Mouse (Mus musculus) small intestine, adult 2 months (tissue): ENCODE measurements at regions not wholly inside any gene's neighbourhood (a gene's known extent, or its start where the extent isn't known, plus 50 kb on each side); places are given as distances from the start of the nearest gene placed in this dataset.

ENCODE experiments used
- H3K27ac ChIP-seq: fragments of 200-500 bp; 2 replicates; pipeline ENCODE4 v1.5.1; 2012; ENCODE audit warnings: low read depth, low read length, control low read depth, inconsistent platforms; ENCODE audit not compliant: insufficient read depth
- H3K27me3 ChIP-seq: fragments of 200-500 bp; 2 replicates; pipeline ENCODE4 v1.6.1; 2012; ENCODE audit warnings: mild to moderate bottlenecking, moderate library complexity, low read length, inconsistent platforms; ENCODE audit not compliant: control insufficient read depth, insufficient read depth
- H3K36me3 ChIP-seq: fragments of 200-500 bp; 2 replicates; pipeline ENCODE4 v1.6.1; 2012; ENCODE audit warnings: mild to moderate bottlenecking, low read length, control low read depth, inconsistent platforms; ENCODE audit not compliant: control insufficient read depth, insufficient read depth
- H3K4me1 ChIP-seq: fragments of 200-500 bp; 2 replicates; pipeline ENCODE4 v1.6.1; 2012; ENCODE audit warnings: low read length, inconsistent platforms, mixed read lengths; ENCODE audit not compliant: control insufficient read depth, insufficient read depth, insufficient read length
- H3K4me3 ChIP-seq: fragments of 200-500 bp; 2 replicates; pipeline ENCODE4 v1.5.1; 2012; ENCODE audit warnings: low read depth, mild to moderate bottlenecking, control low read depth, inconsistent platforms, low read length, moderate library complexity
- CTCF ChIP-seq: fragments of 200-500 bp; IDR thresholded peaks from 2 replicates; pipeline ENCODE4 v1.5.1; 2012; ENCODE audit warnings: low read depth, mild to moderate bottlenecking, control low read depth, inconsistent platforms, low read length, moderate library complexity, mixed read lengths; ENCODE audit not compliant: insufficient replicate concordance, insufficient read length; ENCODE audit errors: extremely low read depth
- POLR2A ChIP-seq: fragments of 200-500 bp; IDR thresholded peaks from 2 replicates; pipeline ENCODE4 v1.6.1; 2012; ENCODE audit warnings: low read depth, mild to moderate bottlenecking, control low read depth, inconsistent platforms, low read length, moderate library complexity
- WGBS: fragments of 180-500 bp; shearing (Covaris S2); methylation state at CpG from one replicate; pipeline ENCODE4 v1.1.7; 2018; 5-methylcytosine and 5-hydroxymethylcytosine counted together

DNA sequence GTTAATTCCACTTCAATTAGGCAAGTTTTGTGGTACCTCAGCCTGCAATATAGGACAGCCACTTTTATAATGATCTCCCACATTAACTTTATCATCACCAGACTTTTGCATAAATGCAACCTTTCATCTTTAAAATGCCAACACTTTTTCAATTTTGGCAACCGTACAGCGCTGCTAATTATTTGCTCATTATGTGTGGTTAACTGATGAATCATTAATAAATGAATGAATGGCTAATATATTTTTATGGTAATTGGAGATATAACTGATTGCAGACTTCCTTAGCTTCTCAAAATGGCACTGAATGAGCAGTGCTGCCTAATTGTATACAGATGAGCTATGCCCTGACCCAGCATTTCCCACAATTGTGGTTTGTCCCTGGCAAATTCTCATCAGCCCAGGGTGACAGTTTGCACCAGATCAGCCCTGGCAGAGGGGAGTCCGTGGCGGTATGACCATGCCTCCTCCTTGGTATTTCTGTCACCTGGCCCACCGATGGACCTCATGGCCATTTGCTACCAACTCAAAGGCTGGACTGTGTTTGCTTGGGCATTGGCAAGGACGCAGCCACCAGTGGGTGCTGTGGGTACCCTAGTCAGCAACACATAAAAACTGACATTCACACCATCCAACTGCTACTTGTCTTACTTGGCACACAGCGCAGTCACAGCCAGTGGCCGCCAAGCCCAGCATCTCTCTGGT is 173.7 kb upstream of the Lmo4 start:
- no peak overlapping the region for H3K4me3 ChIP-seq
- TF ChIP-seq POLR2A (no peak), CTCF (no peak)
- no peak overlapping the region for H3K27ac ChIP-seq
- H3K4me1 ChIP-seq, result peaks cover 3% of the 10 kb centered on the region
- WGBS, result 91% methylated on average over 8 of the region's 8 CpGs
- no peaks in the 10 kb centered on the region for H3K27me3 ChIP-seq
- no peaks in the 10 kb centered on the region for H3K36me3 ChIP-seq

DNA sequence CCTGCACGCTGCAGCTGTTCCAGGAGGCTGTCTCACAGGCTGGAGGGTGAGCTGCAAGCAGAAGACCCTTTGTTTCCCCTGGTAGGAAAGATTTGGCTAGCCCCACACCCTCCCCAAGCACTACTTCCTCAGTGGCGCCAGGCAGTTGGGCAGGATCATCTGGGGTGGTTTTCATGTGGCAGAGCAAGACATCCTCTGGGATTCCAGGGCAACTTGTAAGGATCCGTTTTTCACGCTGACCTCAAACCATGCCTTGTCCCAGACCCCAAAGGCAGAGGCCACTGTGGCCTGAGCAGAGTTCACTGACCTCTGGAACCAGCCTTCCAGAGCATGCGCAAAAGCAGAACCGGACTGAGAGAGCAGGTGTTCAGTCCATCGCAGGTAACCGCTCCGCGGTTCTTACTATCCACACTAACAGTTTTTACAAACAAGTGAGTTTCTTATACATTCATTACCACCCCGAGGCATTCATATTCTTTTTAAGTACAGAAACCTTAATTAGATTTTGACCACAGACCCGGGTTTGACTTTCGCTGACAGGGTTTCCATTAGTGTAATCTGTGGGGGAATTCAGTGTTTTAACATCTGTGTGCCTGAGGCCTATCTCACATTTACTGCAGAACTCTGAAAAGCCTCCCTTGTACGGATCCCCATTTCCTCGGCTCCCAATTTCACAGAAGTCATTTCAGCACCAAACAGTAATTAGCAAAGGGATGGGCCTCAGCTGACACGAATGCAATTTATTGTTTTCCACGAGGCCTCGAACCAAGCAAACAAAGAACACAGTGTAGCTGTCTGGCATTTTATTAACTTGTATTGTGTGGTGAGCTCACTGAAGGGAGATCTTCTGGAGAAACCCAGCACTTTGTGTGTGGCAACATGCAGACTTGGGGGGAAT is 172.9 kb upstream of the Lmo4 start:
- H3K4me3 ChIP-seq, result no peak overlapping the region
- TF ChIP-seq CTCF (no peak), POLR2A (no peak)
- H3K36me3 ChIP-seq, result no peaks in the 10 kb centered on the region
- H3K27me3 ChIP-seq, result no peaks in the 10 kb centered on the region
- no peak overlapping the region for H3K27ac ChIP-seq
- H3K4me1 ChIP-seq, result peaks cover 3% of the 10 kb centered on the region
- WGBS, result 78% methylated on average over 18 of the region's 18 CpGs

DNA sequence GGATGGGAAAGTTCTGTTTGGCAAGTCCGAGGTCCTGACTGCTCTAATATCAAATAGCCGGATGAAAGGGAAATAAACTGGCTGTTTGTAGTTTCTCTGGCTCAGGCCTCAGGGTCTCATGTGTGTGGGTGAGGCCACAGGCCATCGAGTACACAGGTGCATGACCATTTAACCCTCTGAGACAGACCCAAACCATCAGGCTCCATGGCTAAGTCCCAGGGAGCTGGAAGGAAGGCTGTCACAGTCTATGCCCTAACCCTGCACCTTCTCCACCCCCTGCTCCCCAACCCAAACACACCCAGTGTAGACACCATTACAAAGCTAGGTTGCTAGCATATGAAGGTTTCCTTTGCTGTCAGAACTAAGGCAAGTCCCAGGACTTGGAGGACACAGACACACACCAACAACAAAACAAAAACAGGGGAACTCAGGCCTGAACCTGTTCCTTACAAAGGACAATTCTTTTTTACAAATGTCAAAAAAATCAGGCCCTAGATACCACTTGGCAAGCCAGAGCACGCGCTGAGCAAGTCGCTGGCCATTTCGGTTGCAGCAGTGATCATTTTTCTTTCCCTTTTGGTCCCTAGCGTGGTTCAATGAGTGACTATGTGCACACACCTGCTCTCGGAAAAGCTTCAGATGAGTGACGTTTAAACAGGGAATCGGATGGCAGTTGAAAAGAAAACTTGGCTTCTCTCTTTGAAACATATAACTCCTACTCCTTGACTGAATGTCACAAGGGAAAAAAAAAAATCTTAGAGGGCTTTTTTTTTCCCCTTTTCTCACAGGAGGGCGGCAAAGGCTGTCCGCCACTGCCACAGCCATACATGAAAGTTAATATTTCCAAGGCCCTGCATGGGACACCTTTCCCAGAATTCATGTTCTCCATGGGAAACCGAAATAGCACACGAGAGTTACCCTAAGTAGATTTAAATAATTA is 171.7 kb upstream of the Lmo4 start:
- TF ChIP-seq CTCF, result no peak
- no peak for TF ChIP-seq POLR2A

DNA sequence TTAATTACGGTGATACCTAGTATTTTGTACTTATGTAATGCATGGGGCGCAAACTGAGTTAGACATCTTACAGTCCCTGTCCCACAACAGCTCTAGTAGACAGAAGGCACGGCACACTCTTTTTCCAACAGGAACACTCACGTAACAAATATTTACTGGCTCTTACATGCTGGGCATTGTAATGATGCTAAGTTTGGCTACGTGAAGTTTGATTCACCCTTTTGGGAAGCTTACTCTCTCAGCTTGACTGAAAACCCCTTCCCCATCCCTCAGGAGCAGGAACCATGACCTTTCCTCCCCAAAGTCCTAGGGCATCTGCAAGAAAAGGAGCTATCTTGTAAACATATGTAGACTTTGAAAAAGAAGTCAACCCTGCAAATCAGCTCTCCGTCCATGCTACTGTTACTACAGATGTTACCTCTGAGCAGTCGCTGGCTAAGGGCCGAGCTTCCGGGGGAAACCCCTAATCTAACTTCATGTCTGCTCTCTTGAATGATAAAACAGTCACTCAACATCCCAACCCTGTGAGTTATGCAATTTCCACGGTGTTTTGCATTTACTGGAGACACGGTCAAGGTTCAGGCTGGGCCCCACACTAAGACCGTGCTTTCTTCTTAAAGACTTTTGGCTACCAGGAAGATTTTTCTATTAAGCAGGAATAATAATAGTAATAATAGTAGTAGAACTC is 170.8 kb upstream of the Lmo4 start:
- Histone ChIP-seq H3K27ac (no peak overlapping the region), H3K4me3 (no peak overlapping the region), H3K36me3 (no peaks in the 10 kb centered on the region), H3K4me1 (peaks cover 3% of the 10 kb centered on the region), H3K27me3 (no peaks in the 10 kb centered on the region)
- TF ChIP-seq CTCF (no peak), POLR2A (no peak)
- whole genome bisulfite sequencing, result 47% methylated on average over 12 of the region's 12 CpGs

More for the DNA sequence above, 171.7 kb upstream of the Lmo4 start:
- 78% methylated on average over 15 of the region's 15 CpGs for WGBS
- no peaks in the 10 kb centered on the region for H3K36me3 ChIP-seq
- H3K4me3 ChIP-seq, result no peak overlapping the region
- peaks cover 3% of the 10 kb centered on the region for H3K4me1 ChIP-seq
- H3K27me3 ChIP-seq, result no peaks in the 10 kb centered on the region
- H3K27ac ChIP-seq, result no peak overlapping the region

DNA sequence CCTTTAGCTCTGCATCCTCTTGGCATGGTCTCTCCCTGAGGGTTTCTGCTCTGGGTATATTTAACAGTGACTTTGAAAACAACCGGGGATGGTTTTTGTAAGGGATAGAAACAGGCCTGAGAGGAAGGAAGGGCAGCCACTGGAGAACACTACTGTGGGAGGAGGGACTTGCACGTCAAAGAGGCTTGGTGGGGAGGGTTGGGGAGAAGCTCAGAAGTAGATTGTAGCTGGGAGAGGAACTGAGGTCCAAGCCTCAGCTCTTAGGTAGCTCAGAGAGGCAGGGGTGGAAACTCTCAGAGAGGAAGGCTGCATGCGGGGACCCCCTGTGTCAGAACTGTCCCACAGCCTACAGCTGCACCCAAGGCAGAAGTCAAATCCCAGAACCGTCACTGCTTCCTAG is 163.3 kb upstream of the Lmo4 start:
- Histone ChIP-seq H3K27me3 (no peaks in the 10 kb centered on the region), H3K36me3 (no peaks in the 10 kb centered on the region), H3K4me1 (no peaks in the 10 kb centered on the region), H3K4me3 (no peak overlapping the region), H3K27ac (no peak overlapping the region)
- 78% methylated on average over 4 of the region's 4 CpGs for WGBS
- TF ChIP-seq POLR2A (no peak), CTCF (no peak)

DNA sequence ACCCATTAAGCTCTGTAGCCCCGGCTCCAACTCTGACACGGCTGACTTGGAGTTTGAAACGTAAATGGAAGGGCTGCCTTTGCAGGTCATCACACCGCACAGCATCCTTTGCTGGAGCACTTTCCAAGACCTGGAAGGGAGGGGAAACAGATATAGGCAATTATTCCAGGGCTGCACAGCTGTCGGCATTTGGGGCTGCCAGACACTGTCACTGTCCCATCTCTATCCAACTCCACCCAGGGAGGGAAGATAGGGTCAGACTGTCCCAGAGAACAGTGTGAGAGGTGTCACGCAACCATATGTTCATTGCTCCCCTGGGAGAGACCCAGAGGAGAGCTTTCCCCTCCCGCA is 162.7 kb upstream of the Lmo4 start:
- Histone ChIP-seq H3K27ac (no peak overlapping the region), H3K4me3 (no peak overlapping the region), H3K36me3 (no peaks in the 10 kb centered on the region), H3K4me1 (no peaks in the 10 kb centered on the region), H3K27me3 (no peaks in the 10 kb centered on the region)
- WGBS, result 52% methylated on average over 7 of the region's 7 CpGs
- TF ChIP-seq POLR2A, result no peak
- no peak for TF ChIP-seq CTCF
